Mouse (Mus musculus) embryonic fibroblast, embryonic 13.5 days (primary cell): Measurements from ENCODE around the gene Lcn11. TPM values are rescaled to one million over a fixed set of nuclear protein-coding genes. Genes with fewer than 3 reads are reported as not detected.
"Not testable (repeated sequence)": the region's sequence is repeated elsewhere in the genome, so short reads cannot be mapped to it uniquely, and the experiment has no call there.

ENCODE experiments used
- H3K27ac ChIP-seq: 2 replicates; pipeline ENCODE4 v1.5.1; 2012; ENCODE audit warnings: low read length, control low read depth, inconsistent platforms; ENCODE audit not compliant: insufficient read depth
- H3K4me1 ChIP-seq: 2 replicates; pipeline ENCODE4 v1.6.1; 2011; ENCODE audit warnings: low read length; ENCODE audit not compliant: control insufficient read depth, insufficient read depth
- H3K4me3 ChIP-seq: 2 replicates; pipeline ENCODE4 v1.5.1; 2011; ENCODE audit warnings: mild to moderate bottlenecking, control low read depth, low read length; ENCODE audit not compliant: insufficient read depth
- CTCF ChIP-seq: IDR thresholded peaks from 2 replicates; pipeline ENCODE4 v1.5.1; 2011; ENCODE audit warnings: mild to moderate bottlenecking, control low read depth, low read length, moderate library complexity, borderline replicate concordance; ENCODE audit not compliant: insufficient read depth
- POLR2A ChIP-seq: IDR thresholded peaks from 2 replicates; pipeline ENCODE4 v1.6.1; 2011; ENCODE audit warnings: low read depth, mild to moderate bottlenecking, control low read depth, low read length, moderate library complexity
- polyA plus RNA-seq: library from polyadenylated mRNA; stranded (reverse); fragments of >200 nt; gene quantifications from 2 replicates; pipeline ENCODE4 v1.2.4, GENCODE M21; 2011; ENCODE audit warnings: low read depth; ENCODE audit not compliant: missing spikeins, insufficient read length

Lcn11 gene
- polyA plus RNA-seq, 1 experiment = not detected

DNA sequence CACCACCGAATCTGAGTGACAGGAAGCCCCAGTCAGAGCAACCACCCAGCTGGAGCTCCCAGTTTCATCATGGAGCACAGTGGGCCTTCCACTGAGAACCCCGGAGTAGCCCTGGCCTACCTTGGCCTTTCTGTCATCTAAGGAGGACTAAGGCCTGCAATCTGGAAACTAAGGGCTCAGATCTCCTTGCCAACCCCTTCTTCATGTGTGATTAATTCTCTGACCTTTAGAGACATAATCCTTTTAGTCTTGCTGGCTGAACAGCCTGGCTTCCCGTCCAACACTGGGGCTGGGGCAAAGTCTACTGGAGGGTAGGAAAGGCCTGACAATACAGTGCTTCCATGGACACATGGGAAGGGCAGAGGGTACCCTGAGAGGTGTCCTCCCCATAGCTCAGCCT lies 826 bp upstream of the Lcn11 start:
- TF ChIP-seq POLR2A = no peak
- TF ChIP-seq CTCF = no peak
- Histone ChIP-seq H3K27ac (no peak overlapping the region), H3K4me3 (no peak overlapping the region), H3K4me1 (no peaks in the 10 kb centered on the region)

DNA sequence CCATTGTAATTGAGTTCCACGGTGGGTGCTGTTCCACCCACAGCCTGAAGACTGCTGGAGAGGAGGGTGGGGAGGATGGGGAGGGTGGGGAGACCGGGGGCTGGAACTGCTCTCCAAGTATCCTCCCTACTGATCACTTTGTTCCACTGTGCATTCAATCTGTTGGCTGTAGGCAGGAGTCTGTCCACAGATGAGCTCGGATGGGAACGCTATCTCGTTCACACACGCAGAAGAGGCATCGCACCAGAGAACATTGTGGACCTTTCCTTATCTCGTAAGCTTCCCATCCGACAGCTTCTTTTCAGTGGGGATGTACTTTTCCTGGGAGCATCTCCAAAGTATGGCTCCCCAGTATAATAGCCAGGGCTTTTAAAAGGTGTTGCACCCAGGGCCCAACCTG lies 2.3 kb downstream of the Lcn11 start:
- no peak overlapping the region for H3K4me3 ChIP-seq
- TF ChIP-seq CTCF = no peak
- no peak for TF ChIP-seq POLR2A
- H3K4me1 ChIP-seq = no peaks in the 10 kb centered on the region

DNA sequence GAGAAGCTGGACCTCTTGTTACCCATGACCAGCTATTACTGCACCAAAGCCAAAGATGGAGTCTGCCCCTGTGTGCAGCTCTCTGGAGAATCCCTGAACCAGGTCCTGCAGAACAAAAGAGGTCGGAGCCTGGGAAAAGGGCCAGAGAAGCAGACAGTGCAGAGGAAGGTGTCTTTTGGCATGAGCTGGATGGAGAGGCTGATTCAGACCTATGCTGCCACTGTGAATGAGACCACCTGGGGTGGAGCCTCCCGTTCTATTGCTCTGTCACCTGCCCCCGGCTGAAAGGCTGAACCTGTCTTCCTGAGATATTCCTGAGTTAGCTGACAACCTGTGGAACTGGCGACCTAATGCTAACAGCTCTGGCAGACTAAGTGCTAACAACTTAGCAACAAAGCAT lies 4.1 kb downstream of the Lcn11 start:
- no peak overlapping the region for H3K4me3 ChIP-seq
- no peaks in the 10 kb centered on the region for H3K4me1 ChIP-seq
- TF ChIP-seq CTCF (no peak), POLR2A (no peak)
- no peak overlapping the region for H3K27ac ChIP-seq

More for the DNA sequence above, 2.3 kb downstream of the Lcn11 start:
- H3K27ac ChIP-seq = no peak overlapping the region

DNA sequence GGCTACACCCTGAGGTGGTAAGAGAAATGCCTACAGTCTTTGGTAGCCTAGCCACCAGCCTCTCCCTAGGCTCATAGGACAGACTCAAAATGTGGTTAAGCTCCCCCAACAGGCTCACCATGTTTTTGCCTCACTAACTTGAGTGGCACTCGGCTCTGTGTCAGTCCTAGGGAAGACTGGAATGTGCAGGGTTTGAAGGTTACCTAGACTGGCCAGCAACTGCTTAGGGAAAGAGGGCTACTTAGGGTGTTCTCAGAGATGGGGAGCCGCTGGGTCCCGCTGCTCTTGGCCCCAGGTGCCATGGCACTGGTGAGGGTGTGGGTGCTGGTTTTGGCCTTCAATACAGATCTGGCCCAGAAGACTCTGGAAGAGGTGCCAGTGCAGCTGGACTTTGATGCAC lies 5.1 kb downstream of the Lcn11 start, which contains the start of gene Gm13539:
TSS of gene Gm13539 (plus strand) at position 301 of the 400 bp plus-strand sequence.
- no peaks in the 10 kb centered on the region for H3K4me1 ChIP-seq

DNA sequence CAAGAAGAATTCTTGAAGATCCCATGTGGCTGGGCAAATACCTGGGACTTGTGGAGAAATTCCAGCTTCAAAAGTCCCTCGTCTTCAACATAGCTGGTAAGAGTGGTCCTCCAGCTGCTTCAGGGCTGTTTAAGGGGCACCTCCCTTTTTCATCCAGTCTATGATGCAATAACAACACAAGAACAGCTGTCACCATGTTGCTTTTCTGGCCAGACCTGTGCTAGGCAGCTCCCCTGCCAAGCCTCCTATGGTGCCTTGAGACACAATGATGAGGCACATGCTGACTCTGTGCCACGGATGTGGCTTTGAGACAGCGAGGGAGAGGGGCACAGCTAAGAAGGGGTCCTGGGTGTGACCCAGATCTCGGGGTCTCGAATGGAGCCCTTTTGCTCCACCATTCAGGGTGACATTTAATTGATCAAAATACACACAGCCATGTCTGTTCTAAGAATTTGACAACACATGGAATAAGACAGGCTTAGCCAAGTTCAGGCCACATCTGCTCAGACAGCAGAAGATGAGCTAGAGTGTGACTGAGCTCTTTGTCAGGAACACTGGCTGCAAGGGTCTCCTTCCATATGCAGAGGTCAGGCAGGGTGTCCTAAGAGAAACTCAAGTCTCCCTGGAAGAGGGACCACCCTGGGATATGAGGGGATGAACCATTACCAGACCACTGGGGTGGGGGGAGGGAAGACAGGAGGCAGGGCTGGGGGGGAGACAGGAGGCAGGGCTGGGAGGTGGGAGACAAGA lies 8.9 kb downstream of the Lcn11 start:
- Histone ChIP-seq H3K4me1 (no peaks in the 10 kb centered on the region), H3K27ac (no peak overlapping the region), H3K4me3 (no peak overlapping the region)
- TF ChIP-seq POLR2A (no peak), CTCF (no peak)

More for the DNA sequence above, 5.1 kb downstream of the Lcn11 start, which contains the start of gene Gm13539:
- H3K4me3 ChIP-seq = no peak within 1 kb of the TSS
- H3K27ac ChIP-seq = no peak within 1 kb of the TSS
- TF ChIP-seq POLR2A = no peak
- TF ChIP-seq CTCF = no peak

DNA sequence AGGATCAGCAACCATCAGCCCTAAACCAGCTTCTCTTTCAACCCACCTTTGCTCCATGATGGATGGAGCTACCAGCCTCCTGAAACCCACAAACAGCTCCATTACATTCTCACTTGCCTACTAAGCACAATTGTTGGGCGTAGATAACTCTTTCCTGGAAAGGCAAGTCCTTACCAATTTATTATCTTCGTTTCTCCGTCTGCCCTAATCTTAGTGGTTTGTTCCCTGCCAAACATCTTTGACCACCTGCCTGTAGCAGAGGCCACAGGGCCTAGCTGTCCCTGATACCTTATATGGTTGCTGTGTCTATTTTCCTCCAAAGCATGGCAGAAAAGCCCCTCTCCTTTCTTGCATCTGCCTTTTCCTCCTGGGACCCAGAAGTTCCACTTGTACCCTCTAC lies 12.3 kb downstream of the Lcn11 start:
- H3K27ac ChIP-seq = no peak overlapping the region
- H3K4me3 ChIP-seq = no peak overlapping the region
- H3K4me1 ChIP-seq = no peaks in the 10 kb centered on the region
- TF ChIP-seq POLR2A (no peak), CTCF (no peak)

DNA sequence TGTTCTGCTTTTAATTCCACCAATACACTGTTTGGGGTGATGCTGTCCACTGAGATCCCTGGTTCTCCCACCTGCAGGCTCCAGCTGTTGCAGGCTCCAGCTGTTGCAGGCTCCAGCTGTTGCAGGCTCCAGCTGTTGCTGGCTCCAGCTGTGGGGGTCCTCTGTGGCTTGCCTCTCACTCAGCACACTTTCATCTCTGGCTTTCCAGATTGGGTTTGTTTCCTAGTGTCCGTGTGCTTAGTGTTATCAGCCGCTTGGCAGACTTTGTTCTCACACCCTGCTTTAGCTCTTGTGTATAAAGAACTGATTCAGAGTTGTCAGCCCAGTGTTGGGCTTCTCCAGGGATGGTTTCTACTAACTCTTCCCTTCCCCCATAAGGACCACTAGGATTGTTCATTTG lies 20.8 kb downstream of the Lcn11 start:
- no peak overlapping the region for H3K4me3 ChIP-seq
- TF ChIP-seq CTCF (no peak), POLR2A (no peak)
- no peak overlapping the region for H3K27ac ChIP-seq
- H3K4me1 ChIP-seq = no peaks in the 10 kb centered on the region; the same call in 1 of the 2 replicates

DNA sequence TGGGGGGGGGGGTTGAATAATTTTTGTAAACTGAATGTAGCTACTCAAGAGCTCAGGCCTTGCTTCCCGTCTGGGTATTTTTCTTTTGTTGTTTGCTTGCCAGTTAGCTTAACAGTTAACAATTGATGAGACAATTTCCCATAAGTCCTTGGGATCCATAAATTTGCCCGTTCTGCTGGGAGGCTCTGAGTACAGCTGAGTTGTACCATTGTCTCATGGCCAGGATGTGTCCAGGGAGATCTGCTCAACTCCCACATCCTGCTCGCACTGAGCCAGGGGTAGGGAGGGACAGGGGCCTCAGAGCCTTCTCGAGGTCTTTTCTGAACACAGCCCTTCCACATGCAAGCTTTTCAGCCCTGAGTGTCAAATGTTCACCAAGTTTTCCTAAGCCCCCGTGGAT lies 21.2 kb downstream of the Lcn11 start:
- Histone ChIP-seq H3K4me3 (no peak overlapping the region), H3K27ac (no peak overlapping the region), H3K4me1 (no peaks in the 10 kb centered on the region; the same call in 1 of the 2 replicates)
- no peak for TF ChIP-seq POLR2A
- TF ChIP-seq CTCF = no peak

DNA sequence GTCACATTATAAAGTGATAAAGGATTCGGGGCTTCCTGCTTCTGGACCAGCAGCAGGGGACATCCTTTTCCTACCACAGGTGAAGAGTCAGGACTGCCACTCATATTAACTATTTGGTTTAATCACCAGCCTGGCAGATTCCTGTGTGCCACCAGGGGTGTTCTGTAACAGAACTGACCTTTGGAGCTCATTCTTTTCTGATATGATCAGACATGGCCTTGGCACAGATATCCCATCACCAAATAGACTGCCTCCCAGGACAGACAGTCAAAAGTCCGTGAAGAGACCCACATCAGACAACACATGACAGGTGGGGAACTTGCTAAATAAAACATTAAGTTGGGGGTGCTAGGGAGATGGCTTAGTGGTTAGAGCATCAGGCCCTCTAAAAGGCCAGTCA lies 34.9 kb downstream of the Lcn11 start:
- no peak overlapping the region for H3K27ac ChIP-seq
- TF ChIP-seq POLR2A = no peak
- H3K4me1 ChIP-seq = no peaks in the 10 kb centered on the region
- no peak overlapping the region for H3K4me3 ChIP-seq

DNA sequence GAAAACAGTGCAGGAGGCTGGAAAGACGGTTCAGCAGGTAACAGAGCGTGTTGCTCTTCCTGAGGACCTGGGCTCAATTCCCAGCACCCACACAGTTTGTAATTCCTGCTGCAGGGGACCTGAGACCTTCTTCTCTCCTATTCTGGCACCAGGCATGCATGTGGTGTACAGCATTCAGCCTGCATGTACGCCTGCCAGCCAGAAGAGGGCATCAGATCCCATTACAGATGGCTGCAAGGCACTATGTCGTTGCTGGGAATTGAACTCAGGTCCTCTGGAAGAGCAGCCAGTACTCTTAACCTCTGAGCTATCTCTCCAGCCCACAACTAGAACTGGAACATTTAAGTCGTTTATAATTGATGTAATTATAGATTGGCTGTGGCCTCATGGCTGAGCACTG lies 36.5 kb downstream of the Lcn11 start:
- no peaks in the 10 kb centered on the region for H3K4me1 ChIP-seq
- no peak overlapping the region for H3K27ac ChIP-seq
- H3K4me3 ChIP-seq = no peak overlapping the region
- peak; percentile 5; the same call in 1 of the 2 replicates for TF ChIP-seq CTCF
- no peak for TF ChIP-seq POLR2A

DNA sequence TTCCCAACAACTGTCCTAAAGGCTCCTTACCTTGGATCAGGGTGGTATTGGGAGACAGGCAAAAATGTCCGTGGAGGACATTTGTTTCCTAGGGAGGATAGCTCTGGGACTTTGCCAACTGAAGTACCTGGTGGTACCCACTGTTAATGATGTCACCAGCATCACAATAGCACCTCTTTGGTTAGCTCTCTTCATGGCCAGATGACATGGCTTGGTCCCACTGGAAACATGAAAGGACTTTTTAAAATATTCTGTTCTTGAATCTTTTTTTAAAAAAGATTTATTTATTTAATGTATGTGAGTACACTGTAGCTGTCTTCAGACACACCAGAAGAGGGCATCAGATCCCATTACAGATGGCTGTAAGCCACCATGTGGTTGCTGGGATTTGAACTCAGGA lies 38.9 kb downstream of the Lcn11 start, which contains the start of gene Glt6d1:
TSS of gene Glt6d1 (minus strand) at position 101 of the 400 bp plus-strand sequence.
- H3K27ac ChIP-seq, H3K4me1 ChIP-seq, H3K4me3 ChIP-seq: not testable (repeated sequence)
